Mouse (Mus musculus) liver, embryonic 18 days (tissue): ENCODE results near the gene Gstm7. TPM values are rescaled to one million over a fixed set of nuclear protein-coding genes. Genes with fewer than 3 reads are reported as not detected.

ENCODE experiments used
- polyA plus RNA-seq: library from polyadenylated mRNA; depleted of rRNA; stranded (reverse); fragments of >200 nt; gene quantifications from 2 replicates; pipeline ENCODE4 v1.2.3, GENCODE M21; 2012; rRNA removed

Gstm7 gene
- 77.7 and 99.4 TPM in 2 replicates for polyA plus RNA-seq

GRCm38 (mm10) chr3:107931670-107932069, at the start of gene Gstm7:
Gstm7 (minus strand) TSS chr3:107931817.

GRCm38 (mm10) chr3:107968724-107969395, 37.2 kb upstream of the Gstm7 start, which contains the start of gene Gstm3:
Gstm3 (minus strand) TSS chr3:107969283.

GRCm38 (mm10) chr3:107943239-107943990, 11.8 kb upstream of the Gstm7 start, which contains the start of gene Gstm6:
Gstm6 (minus strand) TSS chr3:107943749.

GRCm38 (mm10) chr3:107895720-107896569, 35.7 kb downstream of the Gstm7 start, which contains the start of gene Gstm5:
Gstm5 (plus strand) TSS chr3:107895821.

GRCm38 (mm10) chr3:107877005-107877404, 54.6 kb downstream of the Gstm7 start, which contains the start of gene Eps8l3:
Eps8l3 (plus strand) TSS chr3:107877229.

Other genes with a start within 250 kb of the Gstm7 start
- 34.1 and 38.5 TPM in 2 replicates for gene Ahcyl1, start 235.3 kb downstream of the Gstm7 start, polyA plus RNA-seq
- 5.3 and 6.5 TPM in 2 replicates for gene Csf1, start 171.3 kb downstream of the Gstm7 start, polyA plus RNA-seq
- gene Eps8l3, start 54.6 kb downstream of the Gstm7 start, polyA plus RNA-seq, result 0.01 and 0.25 TPM in 2 replicates
- 90.3 and 108 TPM in 2 replicates for gene Gstm5, start 36.0 kb downstream of the Gstm7 start, polyA plus RNA-seq
- 12.9 and 18.0 TPM in 2 replicates for gene Gstm6, start 11.9 kb upstream of the Gstm7 start, polyA plus RNA-seq
- gene Gstm3, start 37.5 kb upstream of the Gstm7 start, polyA plus RNA-seq, result 1.7 and 3.1 TPM in 2 replicates
- 13.2 and 19.6 TPM in 2 replicates for gene Gstm2, start 54.6 kb upstream of the Gstm7 start, polyA plus RNA-seq
- gene Gstm1, start 86.2 kb upstream of the Gstm7 start, polyA plus RNA-seq, result 165 and 175 TPM in 2 replicates
- 11.0 and 14.0 TPM in 2 replicates for gene Gstm4, start 113.1 kb upstream of the Gstm7 start, polyA plus RNA-seq
- 41.3 and 56.1 TPM in 2 replicates for gene Ampd2, start 154.8 kb upstream of the Gstm7 start, polyA plus RNA-seq
- gene Gnat2, start 161.0 kb upstream of the Gstm7 start, polyA plus RNA-seq, result 1.5 and 1.9 TPM in 2 replicates
- gene Gnai3, start 214.3 kb upstream of the Gstm7 start, polyA plus RNA-seq, result 36.8 and 37.1 TPM in 2 replicates
- gene Gpr61, start 223.1 kb upstream of the Gstm7 start, polyA plus RNA-seq, result 0.01 TPM in 1 of 2 replicates, not detected in the other